Mouse (Mus musculus): ENCODE data around the gene Itpkc.
"Not testable (repeated sequence)": the region's sequence is repeated elsewhere in the genome, so short reads cannot be mapped to it uniquely, and the experiment has no call there.

The Itpkc gene

DNA sequence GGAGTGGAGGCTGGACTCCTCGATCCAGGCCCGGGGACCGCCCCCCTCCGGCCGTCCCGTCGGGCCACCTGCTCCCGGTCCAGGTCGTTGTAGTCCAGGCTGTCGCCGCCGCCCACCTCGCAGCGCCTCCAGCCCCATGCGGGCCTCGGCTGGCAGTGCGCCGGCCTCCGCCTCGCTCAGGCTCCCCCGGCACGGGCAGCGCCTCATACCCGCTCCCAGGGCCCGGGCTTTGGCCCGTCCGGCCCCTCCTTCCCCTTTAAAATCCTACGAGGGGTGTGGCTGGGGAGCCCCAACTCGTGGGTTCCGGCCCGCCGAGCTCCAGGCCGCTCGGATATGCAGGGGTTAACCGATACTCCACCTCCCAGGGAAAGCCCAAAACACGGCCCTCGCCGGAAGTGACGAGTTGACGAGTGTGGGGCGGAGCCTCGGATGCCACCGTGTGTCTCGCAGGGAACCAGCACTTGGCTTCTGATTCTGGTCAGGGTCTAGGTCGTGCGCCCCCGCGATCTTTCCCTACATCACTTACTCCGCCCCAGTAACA lies at the start of gene Itpkc:
Itpkc (minus strand) TSS at position 381 of the 541 bp plus-strand sequence.
- peak; percentile 92 for DNase-seq

GRCm38 (mm10) chr7:27277191-27277590 lies 48.7 kb upstream of the Itpkc start:
- DNase-seq: no peak

DNA sequence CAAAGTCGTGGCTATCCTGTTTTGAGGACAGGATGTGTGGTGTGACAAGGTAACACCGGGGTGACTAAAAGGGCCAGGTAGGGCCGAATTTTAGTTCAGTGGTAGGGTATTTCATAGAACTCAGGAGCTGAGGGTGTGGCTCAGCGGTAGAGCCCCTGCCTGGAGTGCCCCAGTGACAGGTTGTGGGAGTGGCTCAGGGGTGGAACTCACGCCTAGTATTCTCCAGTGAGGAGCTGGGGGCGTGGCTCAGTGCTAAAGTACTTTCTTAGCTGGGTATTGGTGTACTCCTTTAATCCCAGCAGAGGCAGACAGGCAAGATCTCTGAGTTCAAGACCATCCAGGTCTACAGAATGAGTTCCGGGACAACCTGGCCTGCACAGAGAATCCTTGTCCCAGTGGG lies 47.6 kb upstream of the Itpkc start:
- DNase-seq: no peak

- no peak for DNase-seq
These were observed 46.5 kb upstream of the Itpkc start for GRCm38 (mm10) chr7:27274916-27275315.

- DNase-seq: peak; percentile 20
These were observed 45.4 kb upstream of the Itpkc start for GRCm38 (mm10) chr7:27273739-27274351.

DNA sequence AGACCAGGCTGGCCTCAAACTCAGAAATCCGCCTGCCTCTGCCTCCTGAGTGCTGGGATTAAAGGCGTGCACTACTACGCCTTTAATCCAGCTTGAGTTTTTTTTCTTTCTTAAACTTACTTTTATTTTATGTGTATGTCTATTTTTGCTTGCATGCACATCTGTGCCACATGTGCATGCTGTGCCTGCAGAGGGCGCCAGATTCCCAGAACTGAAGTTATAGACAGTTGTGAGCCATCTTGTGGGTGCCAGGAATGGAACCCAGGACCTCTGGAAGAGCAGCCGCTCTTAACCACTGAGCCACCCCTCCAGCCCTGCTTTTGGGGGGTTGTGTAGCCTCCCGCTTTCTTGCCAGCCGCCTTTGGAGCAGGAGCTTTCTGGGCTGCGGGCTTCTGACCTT lies 43.0 kb upstream of the Itpkc start:
- DNase-seq: no peak

DNA sequence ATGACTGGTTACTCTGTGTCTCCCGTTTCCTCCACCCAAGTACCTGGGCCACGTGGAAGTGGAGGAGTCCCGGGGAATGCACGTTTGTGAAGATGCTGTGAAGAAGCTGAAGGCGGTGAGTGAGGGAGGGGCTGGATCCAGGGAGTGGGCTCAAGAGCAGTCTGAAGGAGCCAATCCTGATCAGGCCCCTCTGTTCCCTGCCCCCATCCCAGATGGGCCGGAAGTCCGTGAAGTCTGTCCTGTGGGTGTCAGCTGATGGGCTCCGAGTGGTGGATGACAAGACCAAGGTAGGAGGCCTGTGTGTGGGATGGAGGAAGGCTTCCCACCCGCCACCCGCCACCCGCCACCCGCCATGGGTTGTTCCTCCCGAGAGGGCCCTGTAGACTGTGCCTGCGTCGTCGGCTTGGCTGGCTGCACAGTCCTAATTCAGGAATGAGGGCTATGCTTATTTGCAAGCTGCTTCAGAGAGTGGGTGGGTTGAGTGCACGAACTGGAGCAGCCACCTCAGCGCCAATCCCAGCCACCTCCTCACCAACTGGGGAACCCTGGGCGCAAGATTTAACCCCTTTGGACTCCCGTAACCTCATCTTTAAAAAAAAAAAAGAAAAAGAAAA lies 38.2 kb upstream of the Itpkc start:
- no peak for DNase-seq

- DNase-seq: no peak
These were observed 36.3 kb upstream of the Itpkc start for GRCm38 (mm10) chr7:27264761-27265160.

- no peak for DNase-seq
These were observed 33.4 kb upstream of the Itpkc start for GRCm38 (mm10) chr7:27261888-27262287.

DNA sequence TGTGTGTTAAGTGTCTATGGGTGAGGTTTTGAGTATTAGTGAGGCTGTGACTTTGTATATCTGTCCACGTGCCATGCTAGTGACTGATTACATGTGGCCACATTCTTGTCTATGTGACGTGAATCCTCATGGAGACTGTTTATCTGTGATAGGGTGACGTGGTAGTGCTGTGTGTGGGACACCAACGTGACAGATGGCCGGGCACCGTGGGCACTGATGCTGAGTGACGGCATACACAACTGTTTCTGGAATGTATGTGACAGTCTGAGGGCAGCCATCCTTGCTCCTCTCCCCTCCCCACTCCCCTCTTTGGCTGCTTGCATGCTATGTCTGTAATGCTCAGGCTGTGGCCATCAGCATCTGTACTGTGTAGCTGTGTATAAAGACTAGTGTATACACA lies 32.4 kb upstream of the Itpkc start:
- DNase-seq: no peak

GRCm38 (mm10) chr7:27259771-27260170 lies 31.3 kb upstream of the Itpkc start:
- no peak for DNase-seq

- no peak for DNase-seq
These were observed 30.8 kb upstream of the Itpkc start for GRCm38 (mm10) chr7:27259271-27259721.

- peak; percentile 94 for DNase-seq
These were observed 29.9 kb upstream of the Itpkc start, which contains the start of gene Numbl for GRCm38 (mm10) chr7:27258205-27258899. Numbl (plus strand) TSS chr7:27258433.

DNA sequence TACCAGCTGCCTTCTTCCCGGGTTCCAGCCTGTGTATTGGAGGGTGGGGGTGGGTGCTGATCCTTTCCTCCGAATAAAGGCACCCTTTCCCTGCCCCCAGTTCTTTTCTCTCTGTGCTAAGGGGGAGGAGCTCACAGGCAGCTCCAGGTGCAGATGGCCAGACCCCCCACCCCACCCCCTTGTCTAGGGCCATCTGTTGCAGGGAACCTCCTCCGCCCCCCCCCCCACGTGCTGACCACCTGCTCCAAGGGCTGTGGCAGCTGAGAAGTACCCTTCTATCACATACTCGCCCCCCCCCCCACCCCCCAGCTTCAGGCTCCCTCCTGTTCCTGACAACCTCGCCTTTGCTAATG lies 29.4 kb upstream of the Itpkc start:
- DNase-seq: no peak

GRCm38 (mm10) chr7:27257046-27257851 lies 28.8 kb upstream of the Itpkc start:
- peak; percentile 64 for DNase-seq

DNA sequence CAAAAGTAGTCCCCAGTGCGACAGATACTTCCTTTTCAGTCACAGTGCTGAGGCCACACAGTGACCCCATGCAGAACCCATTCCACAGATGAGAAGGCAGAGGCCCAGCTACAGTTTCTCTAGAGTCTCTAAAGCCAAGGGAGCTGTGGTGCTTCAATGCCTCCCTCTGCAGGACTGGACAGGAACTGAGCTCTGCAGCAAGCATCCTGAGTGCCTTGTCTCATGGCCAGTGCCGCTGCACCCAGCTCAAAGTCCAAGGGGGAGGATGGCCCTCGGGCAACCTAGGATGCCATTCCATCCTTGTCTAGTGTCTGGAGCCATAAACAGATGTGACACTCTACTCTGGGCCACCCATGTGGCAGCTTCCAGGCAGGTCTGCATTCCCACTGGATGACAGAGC lies 27.3 kb upstream of the Itpkc start:
- DNase-seq: peak; percentile 60

DNA sequence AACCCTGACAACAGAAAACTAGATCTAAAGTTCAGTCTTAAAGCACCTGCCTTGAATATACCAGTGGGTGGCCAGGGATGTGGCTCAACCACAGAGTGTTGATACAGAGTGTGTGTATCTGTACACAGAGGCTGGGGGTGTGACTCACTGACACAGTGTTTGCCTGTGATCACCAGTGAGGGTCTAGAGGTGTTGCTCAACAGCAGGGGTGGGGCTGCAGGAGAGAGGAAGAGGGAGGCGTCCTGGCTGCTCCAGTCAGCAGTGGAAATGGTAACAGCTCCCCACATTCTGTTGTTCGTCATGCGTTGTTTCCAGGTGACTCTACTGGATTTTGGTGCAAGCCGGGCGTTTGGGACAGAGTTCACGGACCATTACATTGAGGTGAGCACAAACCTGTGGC lies 23.5 kb upstream of the Itpkc start:
- DNase-seq: no peak

GRCm38 (mm10) chr7:27249928-27250327 lies 21.5 kb upstream of the Itpkc start:
- DNase-seq: no peak

DNA sequence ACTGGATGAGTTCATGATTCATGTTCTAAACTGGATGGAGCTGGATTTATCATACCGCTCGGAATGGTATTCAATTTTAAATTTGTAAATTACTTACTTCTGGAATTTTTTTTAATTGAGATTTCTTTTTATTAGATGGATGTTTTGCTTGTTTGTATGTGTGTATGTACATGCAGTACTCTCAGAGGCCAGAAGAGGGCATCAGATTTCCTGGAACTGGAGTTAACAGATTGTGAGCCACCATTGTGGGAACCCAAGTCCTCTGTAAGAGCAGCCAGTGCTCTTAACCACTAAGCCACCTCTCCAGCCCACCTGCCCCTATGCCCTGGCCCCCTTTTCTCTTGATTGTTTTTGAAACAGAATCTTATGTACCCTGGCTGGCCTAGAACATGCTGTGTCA lies 20.7 kb upstream of the Itpkc start:
- DNase-seq: no peak

DNA sequence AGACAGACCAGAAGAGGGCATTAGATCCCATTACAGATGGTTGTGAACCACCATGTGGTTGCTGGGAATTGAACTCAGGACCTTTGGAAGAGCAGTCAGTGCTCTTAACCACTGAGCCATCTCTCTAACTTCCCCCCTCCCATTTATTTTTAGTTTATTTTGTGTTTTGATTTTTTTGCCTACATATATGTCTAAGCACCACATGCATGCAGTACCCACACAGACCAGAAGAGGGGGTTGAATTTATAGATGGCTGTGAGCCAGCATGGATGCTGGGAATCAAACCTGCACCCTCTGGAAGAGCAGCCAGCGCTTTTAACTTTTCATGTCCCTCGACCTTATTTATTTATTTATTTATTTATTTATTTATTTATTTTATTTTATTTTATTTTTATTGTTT lies 15.6 kb upstream of the Itpkc start:
- not testable (repeated sequence) for DNase-seq

GRCm38 (mm10) chr7:27243211-27243610 lies 14.8 kb upstream of the Itpkc start:
- DNase-seq: no peak

- DNase-seq: no peak
These were observed 10.1 kb upstream of the Itpkc start for GRCm38 (mm10) chr7:27238568-27238967.

DNA sequence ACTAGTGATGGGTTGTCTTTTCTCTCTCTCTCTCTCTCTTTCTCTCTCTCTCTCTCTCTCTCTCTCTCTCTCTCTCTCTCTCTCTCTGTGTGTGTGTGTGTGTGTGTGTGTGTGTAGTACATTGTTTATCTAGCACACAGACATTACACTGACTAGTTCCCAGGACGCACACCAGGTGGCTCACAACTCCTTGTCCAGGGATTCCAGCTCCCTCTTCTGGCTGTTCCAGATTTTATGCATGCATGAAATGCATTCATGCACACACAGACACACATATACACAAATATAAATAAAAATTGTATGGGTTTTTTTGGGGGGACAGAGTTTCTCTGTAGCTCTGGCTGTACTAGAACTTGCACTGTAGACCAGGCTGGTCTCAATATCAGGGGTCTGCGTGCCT lies 9.1 kb upstream of the Itpkc start:
- no peak for DNase-seq
